10 mouse cellular contexts compared by ENCODE assay signal in genomic region chr2:58737192-58737820, GRCm38 (mm10).
A peak's percentile ranks its signal among the peaks of the same experiment; 100 is the strongest.
DNase-seq lines count a peak whose midpoint lies in the region; ATAC-seq and TF ChIP-seq lines count a peak whose summit lies in the region.
"Had no signal": no experiment of that assay in that cellular context is flagged by ENCODE, and none has a peak within 500 bp of the region (broad histone marks: within the 10 kb centered on the region; RNA-seq: fewer than 3 reads in every experiment).

No protein-coding gene starts in this region.

- TF ChIP-seq CTCF in gastrocnemius, adult 2 months (IDR thresholded peaks at IDR 0.05) = peak; percentile 30; the same call in 1 of the 2 replicates
- TF ChIP-seq CTCF in Patski (IDR thresholded peaks at IDR 0.05) = peak; percentile 41

- WGBS in limb, embryonic 13.5 days = 29% methylated on average over 4 of the region's 4 CpGs
- 39% methylated on average over 4 of the region's 4 CpGs for WGBS in limb, embryonic 10.5 days

- H3K4me2 ChIP-seq in limb, embryonic 13.5 days (replicated peaks) = no peak overlapping the region
- H3K4me2 ChIP-seq: heart, embryonic 15.5 days; limb, embryonic 15.5 days had no signal

- H3K9ac ChIP-seq in limb, embryonic 13.5 days = no peak overlapping the region
- H3K9ac ChIP-seq: heart, embryonic 15.5 days; limb, embryonic 15.5 days had no signal

- H3K36me3 ChIP-seq in limb, embryonic 13.5 days = no peaks in the 10 kb centered on the region
- no peaks in the 10 kb centered on the region for H3K36me3 ChIP-seq in limb, embryonic 10.5 days
- H3K36me3 ChIP-seq: heart, embryonic 15.5 days; limb, embryonic 15.5 days had no signal

- no peak overlapping the region for H3K27ac ChIP-seq in gastrocnemius, adult 2 months
- H3K27ac ChIP-seq in limb, embryonic 13.5 days = no peak overlapping the region
- no peak overlapping the region for H3K27ac ChIP-seq in limb, embryonic 10.5 days
- H3K27ac ChIP-seq: heart, embryonic 15.5 days; limb, embryonic 15.5 days had no signal

- no peak for DNase-seq in gastrocnemius, adult 2 months
- no peak for DNase-seq in gastrocnemius, adult 8-10 months (ENCODE audit: low spot score in 2 of 2)
- no peak for DNase-seq in limb, embryonic 10.5 days (ENCODE audit: low spot score)
- DNase-seq in Patski (ENCODE audit: low read depth, low spot score) = peak; percentile 73
- peak; percentile 12 for DNase-seq in mesoderm, embryonic 11.5 days (ENCODE audit: low read depth, low spot score)
- no peak for DNase-seq in thymus, postnatal 25 days
- DNase-seq in gastrocnemius, postnatal 14 days = no peak

- in situ Hi-C loops in Patski (cut with MboI; ENCODE audit: low pct_unique_long_range_greater_than_20kb) = loop anchor here (10.0 kb wide), 1 partner anchor 707 kb away; no protein-coding TSS in a partner anchor

- peaks cover 6% of the 10 kb centered on the region for H3K4me1 ChIP-seq in limb, embryonic 13.5 days
- no peaks in the 10 kb centered on the region for H3K4me1 ChIP-seq in limb, embryonic 10.5 days
- H3K4me1 ChIP-seq: heart, embryonic 15.5 days had no signal

- intact Hi-C loops in gastrocnemius, adult 2 months (cut with DNase I) = no loop called here
- intact Hi-C loops in gastrocnemius, postnatal 14 days (cut with DNase I; ENCODE audit: low total_unique reads) = no loop called here

- no peaks in the 10 kb centered on the region for H3K27me3 ChIP-seq in limb, embryonic 13.5 days
- H3K27me3 ChIP-seq in limb, embryonic 10.5 days (ENCODE audit: low read depth, poor library complexity, severe bottlenecking) = no peaks in the 10 kb centered on the region
- H3K27me3 ChIP-seq in Patski = no peaks in the 10 kb centered on the region
- H3K27me3 ChIP-seq: heart, embryonic 15.5 days; limb, embryonic 15.5 days had no signal

- no peaks in the 10 kb centered on the region for H3K9me3 ChIP-seq in limb, embryonic 13.5 days
- H3K9me3 ChIP-seq in limb, embryonic 10.5 days (replicated peaks) = no peaks in the 10 kb centered on the region
- H3K9me3 ChIP-seq: heart, embryonic 15.5 days; limb, embryonic 15.5 days had no signal

- POLR2A ChIA-PET in Patski (lab: Charles Lee) = interaction anchor here (0.6 to 0.7 kb wide), 5 partner anchors 98 to 701 kb away, joined by 3 to 11 read pairs (median 5); no protein-coding TSS in a partner anchor

- H3K4me3 ChIP-seq in gastrocnemius, adult 2 months = no peak overlapping the region
- no peak overlapping the region for H3K4me3 ChIP-seq in limb, embryonic 13.5 days
- H3K4me3 ChIP-seq in limb, embryonic 10.5 days = no peak overlapping the region
- H3K4me3 ChIP-seq: heart, embryonic 15.5 days; limb, embryonic 15.5 days had no signal

- peak; percentile 61; the same call in 1 of the 2 replicates for ATAC-seq in limb, embryonic 13.5 days (ENCODE audit: low FRiP score, low read depth)
- ATAC-seq in Patski = peak; percentile 88

- CTCF ChIA-PET in Patski (lab: Charles Lee) = interaction anchor here (0.8 to 2.2 kb wide), 7 partner anchors 15 to 703 kb away, joined by 3 to 5 read pairs (median 4); no protein-coding TSS in a partner anchor

Comparison
In these comparisons a context has a peak if more than half of its experiments do, and no peak if none do; other contexts are left out.
1. DNase-seq: peak in Patski (single experiment) and mesoderm, embryonic 11.5 days (single experiment); none in gastrocnemius, adult 2 months (single experiment), gastrocnemius, adult 8-10 months (0 of 2), limb, embryonic 10.5 days (single experiment), thymus, postnatal 25 days (single experiment) and gastrocnemius, postnatal 14 days (single experiment).